Mouse (Mus musculus) small intestine, adult 2 months (tissue): ENCODE data around the gene Arpc4.

Experiments
- CTCF ChIP-seq: fragments of 200-500 bp; IDR thresholded peaks from 2 replicates; pipeline ENCODE4 v1.5.1; 2012; ENCODE audit warnings: low read depth, mild to moderate bottlenecking, control low read depth, inconsistent platforms, low read length, moderate library complexity, mixed read lengths; ENCODE audit not compliant: insufficient replicate concordance, insufficient read length; ENCODE audit errors: extremely low read depth
- POLR2A ChIP-seq: fragments of 200-500 bp; IDR thresholded peaks from 2 replicates; pipeline ENCODE4 v1.6.1; 2012; ENCODE audit warnings: low read depth, mild to moderate bottlenecking, control low read depth, inconsistent platforms, low read length, moderate library complexity

GRCm38 (mm10) chr6:113343177-113344092 lies 34.5 kb upstream of the Arpc4 start, which contains the start of gene Camk1:
- TF ChIP-seq POLR2A (peak; percentile 80), CTCF (no peak)
